Mouse (Mus musculus) limb, embryonic 15.5 days (tissue): ENCODE data around the gene Nudt11. TPM values are rescaled to one million over a fixed set of nuclear protein-coding genes. Genes with fewer than 3 reads are reported as not detected.
"Not testable (repeated sequence)": the region's sequence is repeated elsewhere in the genome, so short reads cannot be mapped to it uniquely, and the experiment has no call there.

Source experiments
- ATAC-seq: fragments of 200-750 bp; cut with Nextera tagmentation; 2 replicates; pipeline ENCODE4 v1.8.0; 2017; ENCODE audit warnings: low read depth, moderate TSS enrichment; ENCODE audit not compliant: insufficient number of reproducible peaks, low FRiP score, low TSS enrichment
- H3K27ac ChIP-seq: fragments of 300-500 bp; sonication (generic); 2 replicates; pipeline ENCODE4 v1.5.1; 2015; ENCODE audit warnings: moderate library complexity, mild to moderate bottlenecking, inconsistent platforms
- H3K27me3 ChIP-seq: fragments of 300-500 bp; sonication (generic); 2 replicates; pipeline ENCODE4 v1.6.1; 2015; ENCODE audit warnings: inconsistent platforms
- H3K36me3 ChIP-seq: fragments of 300-500 bp; sonication (generic); 2 replicates; pipeline ENCODE4 v1.6.1; 2015; ENCODE audit warnings: inconsistent platforms
- H3K4me1 ChIP-seq: fragments of 300-500 bp; sonication (generic); 2 replicates; pipeline ENCODE4 v1.6.1; 2015; ENCODE audit warnings: inconsistent platforms
- H3K4me2 ChIP-seq: fragments of 300-500 bp; sonication (generic); 2 replicates; pipeline ENCODE4 v1.6.1; 2015; ENCODE audit warnings: mild to moderate bottlenecking, inconsistent platforms
- H3K4me3 ChIP-seq: fragments of 300-500 bp; sonication (generic); 2 replicates; pipeline ENCODE4 v1.5.1; 2015; ENCODE audit warnings: mild to moderate bottlenecking, inconsistent platforms
- H3K9ac ChIP-seq: fragments of 300-500 bp; sonication (generic); 2 replicates; pipeline ENCODE4 v1.6.1; 2015; ENCODE audit warnings: inconsistent platforms
- H3K9me3 ChIP-seq: fragments of 300-500 bp; sonication (generic); 2 replicates; pipeline ENCODE4 v1.6.1; 2016; ENCODE audit warnings: inconsistent platforms
- WGBS: fragments of 180-500 bp; shearing (Covaris S2); methylation state at CpG from one replicate; pipeline ENCODE4 v1.1.7; 2015; 5-methylcytosine and 5-hydroxymethylcytosine counted together
- microRNA-seq: library from miRNA; unstranded; fragments of <30 nt; microRNA quantifications from one replicate; pipeline ENCODE4, GENCODE M21; 2016
- polyA plus RNA-seq: library from polyadenylated mRNA; unstranded; fragments of >200 nt; fragmentation: Nextera tagmentation; extraction: Ambion mirVana; gene quantifications from 2 replicates; pipeline ENCODE4 v1.2.1, GENCODE M21; 2015

Nudt11 gene
- polyA plus RNA-seq = 2.7 and 3.3 TPM in 2 replicates

DNA sequence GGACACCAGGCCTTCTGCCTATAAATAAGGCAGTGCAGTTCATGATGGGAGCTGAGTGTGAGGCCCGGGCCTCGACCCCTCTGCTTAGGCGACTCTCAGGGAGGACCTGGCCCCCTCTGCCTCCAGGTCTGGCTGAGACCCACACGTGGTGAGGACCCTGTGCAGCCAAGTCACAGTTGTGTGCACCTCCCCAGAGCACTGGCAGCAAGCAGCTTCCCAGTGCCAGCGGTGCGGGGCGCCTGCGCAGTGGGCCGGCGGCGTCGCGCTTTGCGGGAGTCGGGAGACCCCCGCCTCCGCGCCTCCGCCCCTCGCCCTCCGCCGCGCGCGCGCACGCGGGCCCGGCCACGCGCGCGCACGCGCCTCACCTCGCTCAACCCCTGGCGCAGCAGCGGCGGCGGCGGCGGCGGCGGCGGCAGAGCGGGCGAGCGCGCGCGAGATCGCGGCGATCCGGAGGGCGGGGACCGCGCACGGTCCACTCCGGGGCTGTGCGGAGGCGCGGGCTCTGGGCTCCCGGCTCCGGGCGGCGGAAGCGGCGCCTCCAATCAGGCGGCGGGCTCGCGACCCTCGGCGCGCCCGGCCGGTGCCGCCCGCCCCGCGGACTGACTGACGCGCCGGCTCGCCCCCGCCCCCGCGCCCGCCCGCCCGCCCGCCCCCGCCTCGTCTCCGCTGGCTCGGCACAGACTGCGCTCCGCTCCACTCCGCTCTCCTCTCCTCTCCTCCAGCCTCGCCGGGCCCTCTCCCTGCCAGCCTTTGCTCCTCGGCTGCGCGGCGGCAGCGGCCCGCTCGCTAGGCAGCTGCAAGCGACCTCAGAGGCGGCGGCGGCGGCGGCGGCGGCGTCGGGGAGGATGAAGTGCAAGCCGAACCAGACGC lies at the start of gene Nudt11:
Nudt11 (plus strand) TSS at position 388 of the 870 bp plus-strand sequence.
- not testable (repeated sequence) for H3K9ac ChIP-seq, H3K27ac ChIP-seq, H3K9me3 ChIP-seq, H3K4me1 ChIP-seq, H3K27me3 ChIP-seq, H3K36me3 ChIP-seq
- H3K4me2 ChIP-seq = peak within 1 kb of the TSS; percentile 35; the same call in 1 of the 2 replicates
- WGBS = no CpG with 5 or more reads among the region's 121 CpGs
- peak within 1 kb of the TSS; percentile 33 for H3K4me3 ChIP-seq
- ATAC-seq = peak; percentile 86

DNA sequence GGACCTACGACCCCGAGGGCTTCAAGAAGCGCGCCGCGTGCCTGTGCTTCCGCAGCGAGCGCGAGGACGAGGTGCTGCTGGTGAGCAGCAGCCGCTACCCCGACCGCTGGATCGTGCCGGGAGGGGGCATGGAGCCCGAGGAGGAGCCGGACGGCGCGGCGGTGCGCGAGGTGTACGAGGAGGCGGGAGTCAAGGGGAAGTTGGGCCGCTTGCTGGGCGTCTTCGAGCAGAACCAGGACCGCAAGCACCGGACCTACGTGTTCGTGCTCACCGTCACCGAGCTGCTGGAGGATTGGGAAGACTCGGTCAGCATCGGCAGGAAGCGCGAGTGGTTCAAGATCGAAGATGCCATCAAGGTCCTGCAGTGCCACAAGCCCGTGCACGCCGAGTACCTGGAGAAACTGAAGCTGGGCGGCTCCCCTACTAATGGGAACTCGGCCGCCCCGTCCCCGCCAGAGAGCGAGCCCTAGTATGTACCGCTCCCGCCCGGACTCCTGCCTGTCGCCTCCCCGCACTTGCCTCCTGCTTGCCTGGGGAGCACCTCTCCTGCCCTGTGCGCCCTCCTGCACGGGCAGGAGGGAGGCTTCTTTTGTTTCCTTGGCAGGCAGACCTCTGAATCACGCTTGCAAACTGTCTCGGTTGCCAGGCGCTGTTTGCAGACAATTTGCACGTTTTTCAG lies 822 bp downstream of the Nudt11 start:
- H3K27me3 ChIP-seq, H3K4me1 ChIP-seq, H3K9ac ChIP-seq, H3K36me3 ChIP-seq, H3K9me3 ChIP-seq, H3K27ac ChIP-seq: not testable (repeated sequence)
- Histone ChIP-seq H3K4me3 (peak overlapping the region; percentile 33), H3K4me2 (peak overlapping the region; percentile 35)
- peak; percentile 59; the same call in 1 of the 2 replicates for ATAC-seq
- 28% methylated on average over 11 of the region's 60 CpGs for WGBS

DNA sequence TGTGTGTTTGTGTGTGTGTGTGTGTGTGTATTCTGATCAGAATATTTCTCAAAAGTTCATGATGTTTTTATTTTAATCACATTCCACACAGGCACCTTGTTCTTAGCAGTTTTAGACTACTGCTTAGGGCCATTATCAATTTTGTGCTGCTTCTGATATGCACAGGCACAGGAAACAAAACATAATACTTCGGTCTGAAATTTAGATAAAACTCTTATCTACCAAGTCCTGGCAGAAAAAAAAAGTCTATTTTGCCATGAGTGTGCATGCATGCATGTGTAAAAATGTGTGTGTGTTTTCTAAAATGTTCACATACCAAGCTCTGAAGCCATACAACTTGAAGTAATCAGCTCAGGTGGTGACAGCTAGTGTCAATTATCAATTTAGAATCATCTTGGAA lies 14.3 kb downstream of the Nudt11 start:
- ATAC-seq = no peak
- H3K9me3 ChIP-seq = no peaks in the 10 kb centered on the region
- H3K27ac ChIP-seq = no peak overlapping the region
- no peak overlapping the region for H3K4me2 ChIP-seq
- no peaks in the 10 kb centered on the region for H3K36me3 ChIP-seq
- WGBS = 86% methylated on average over 1 of the region's 1 CpGs
- H3K4me1 ChIP-seq = no peaks in the 10 kb centered on the region
- no peaks in the 10 kb centered on the region for H3K27me3 ChIP-seq
- no peak overlapping the region for H3K9ac ChIP-seq
- H3K4me3 ChIP-seq = no peak overlapping the region

DNA sequence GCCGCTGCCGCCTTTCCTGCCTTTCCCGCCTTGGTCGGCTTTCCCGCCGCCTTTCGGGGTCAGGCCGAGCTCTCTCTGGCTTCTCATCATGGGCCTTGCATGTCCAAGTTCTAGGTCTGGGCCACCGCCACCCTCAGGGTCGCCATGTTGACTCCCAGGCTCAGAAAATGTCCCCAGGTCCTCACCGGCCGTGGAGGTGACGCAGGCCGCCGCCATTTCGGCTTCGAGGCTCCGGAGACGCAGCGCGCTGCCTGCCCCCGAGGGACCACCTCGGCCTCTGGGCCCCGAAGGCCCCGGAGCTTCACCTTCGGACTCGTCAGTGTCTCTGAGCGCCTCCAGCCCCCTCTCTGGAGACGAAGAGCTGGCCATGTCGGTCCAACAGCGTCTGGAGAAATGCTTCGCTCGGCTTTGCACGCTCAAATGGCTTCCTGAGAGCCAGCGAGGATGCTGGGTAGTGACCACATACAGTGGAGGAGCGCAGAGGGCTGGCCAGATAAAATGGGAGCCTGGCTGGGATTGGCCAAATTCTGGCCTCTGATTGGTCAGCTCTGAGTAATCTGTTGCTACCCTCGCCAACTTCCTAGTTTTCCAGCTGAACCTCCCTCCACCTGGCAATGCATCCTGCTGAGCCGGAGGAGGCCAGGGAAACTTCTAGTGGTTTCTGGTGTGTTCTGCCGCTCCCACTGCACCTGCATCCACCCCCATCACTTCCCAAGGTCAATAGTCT lies 35.9 kb downstream of the Nudt11 start, which contains the start of gene AU022751:
AU022751 (minus strand) TSS at position 466 of the 727 bp plus-strand sequence.
- H3K9me3 ChIP-seq = no peaks in the 10 kb centered on the region
- no peak within 1 kb of the TSS for H3K4me2 ChIP-seq
- 89% methylated on average over 39 of the region's 39 CpGs for WGBS
- H3K27ac ChIP-seq = no peak within 1 kb of the TSS
- H3K36me3 ChIP-seq = no peaks in the 10 kb centered on the region
- H3K4me3 ChIP-seq = no peak within 1 kb of the TSS
- no peak for ATAC-seq
- H3K9ac ChIP-seq = no peak within 1 kb of the TSS
- H3K27me3 ChIP-seq = no peaks in the 10 kb centered on the region
- H3K4me1 ChIP-seq = no peaks in the 10 kb centered on the region

DNA sequence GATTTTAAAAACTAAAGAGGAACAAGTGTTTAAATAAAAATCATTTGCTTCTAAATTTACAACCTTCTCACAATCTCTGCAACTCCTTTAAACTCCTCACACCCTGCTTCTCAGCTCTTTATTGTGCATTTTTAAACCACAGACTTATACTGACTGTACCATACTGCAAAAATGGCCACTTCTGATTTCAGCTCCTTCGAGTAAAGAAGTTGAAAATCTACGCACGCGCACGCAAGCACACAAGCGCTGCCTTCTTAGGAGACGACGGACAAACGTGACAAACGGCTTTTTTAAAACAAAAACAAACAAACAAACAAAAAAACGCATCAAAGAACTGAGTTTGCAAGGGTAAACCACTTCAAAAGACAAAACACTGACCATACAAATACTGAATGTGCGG lies 44.3 kb downstream of the Nudt11 start:
- no peak for ATAC-seq

DNA sequence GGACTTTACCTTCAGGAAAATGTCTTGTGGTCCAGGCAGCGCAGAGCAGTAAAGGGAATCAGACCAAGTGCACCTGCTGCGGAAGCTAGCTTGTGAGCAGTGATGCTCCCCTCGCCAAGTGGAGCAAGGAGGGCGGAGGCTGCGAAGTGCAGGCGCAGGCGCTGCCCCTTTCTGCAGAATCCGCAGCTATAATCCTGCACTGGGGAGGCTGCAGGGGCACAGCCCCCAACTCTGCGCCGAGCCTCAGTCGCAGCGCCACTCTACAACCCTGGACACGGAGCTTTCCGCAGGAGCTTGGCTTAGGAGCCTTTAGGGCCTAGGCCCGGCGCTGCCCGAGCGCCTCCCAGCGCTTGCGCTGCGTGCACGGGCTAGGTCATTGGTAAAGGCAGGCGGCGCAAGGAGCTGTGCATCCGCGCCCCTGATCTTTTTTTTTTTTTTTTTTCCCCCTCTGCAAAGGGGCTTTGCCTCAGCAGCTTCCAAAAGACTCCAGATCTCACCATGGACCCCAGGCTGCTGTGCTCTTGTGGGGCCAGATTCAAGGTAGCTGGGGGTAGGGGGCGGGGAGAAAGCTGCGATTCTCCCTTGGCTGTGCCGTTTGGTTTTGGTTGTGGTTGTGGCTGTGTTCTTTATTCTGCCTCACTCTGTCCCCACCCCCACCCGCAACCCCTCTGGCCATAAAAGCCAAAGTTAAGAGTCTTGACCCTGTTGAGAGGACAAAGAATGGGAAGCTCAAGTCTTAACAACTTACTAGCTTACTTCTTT lies 44.9 kb downstream of the Nudt11 start:
- WGBS = 13% methylated on average over 26 of the region's 30 CpGs
- H3K36me3 ChIP-seq = no peaks in the 10 kb centered on the region
- ATAC-seq = no peak
- peak overlapping the region; percentile 30 for H3K4me3 ChIP-seq
- no peak overlapping the region for H3K27ac ChIP-seq
- H3K27me3 ChIP-seq = peaks cover 4% of the 10 kb centered on the region
- H3K4me1 ChIP-seq = no peaks in the 10 kb centered on the region
- H3K4me2 ChIP-seq = peak overlapping the region; percentile 53
- H3K9ac ChIP-seq = no peak overlapping the region
- H3K9me3 ChIP-seq = no peaks in the 10 kb centered on the region

More for the DNA sequence above, 44.3 kb downstream of the Nudt11 start:
- no peak overlapping the region for H3K9ac ChIP-seq
- H3K4me3 ChIP-seq = no peak overlapping the region; the same call in 1 of the 2 replicates
- peaks cover 4% of the 10 kb centered on the region for H3K27me3 ChIP-seq
- H3K27ac ChIP-seq = no peak overlapping the region
- H3K4me2 ChIP-seq = no peak overlapping the region
- no peaks in the 10 kb centered on the region for H3K36me3 ChIP-seq
- no peaks in the 10 kb centered on the region for H3K9me3 ChIP-seq
- 33% methylated on average over 12 of the region's 12 CpGs for WGBS
- no peaks in the 10 kb centered on the region for H3K4me1 ChIP-seq

Small RNA genes within 50 kb of the gene (microRNA-seq; reads per million reads assigned to microRNA genes)
- not detected for gene Gm27360

Other genes starting within 250 kb of the Nudt11 start
- gene AU022751, start 36.0 kb downstream of the Nudt11 start, polyA plus RNA-seq = not detected in 2 replicates
- 3.0 and 4.4 TPM in 2 replicates for gene Nudt10, start 125.6 kb downstream of the Nudt11 start, polyA plus RNA-seq